Mouse (Mus musculus) kidney, postnatal 0 days (tissue): ENCODE results near the gene Apc2. TPM values are rescaled to one million over a fixed set of nuclear protein-coding genes. Genes with fewer than 3 reads are reported as not detected.

Experiments
- ATAC-seq: fragments of 200-750 bp; cut with Nextera tagmentation; replicated peaks from 2 replicates; pipeline ENCODE4 v1.8.0; 2017; ENCODE audit warnings: low read depth, moderate number of reproducible peaks, moderate TSS enrichment, moderate library complexity; ENCODE audit not compliant: low FRiP score
- DNase-seq: peaks from one replicate; pipeline ENCODE4 v3.0.0-alpha.2; 2016; ENCODE audit warnings: low spot score
- H3K27ac ChIP-seq: fragments of 300-500 bp; sonication (generic); 2 replicates; pipeline ENCODE4 v1.5.1; 2014; ENCODE audit warnings: mild to moderate bottlenecking
- H3K27me3 ChIP-seq: fragments of 300-500 bp; sonication (generic); 2 replicates; pipeline ENCODE4 v1.6.1; 2014; ENCODE audit warnings: low read length, mixed read lengths; ENCODE audit not compliant: insufficient read depth
- H3K36me3 ChIP-seq: fragments of 300-500 bp; sonication (generic); 2 replicates; pipeline ENCODE4 v1.6.1; 2014; ENCODE audit warnings: low read length, mixed read lengths; ENCODE audit not compliant: insufficient read depth
- H3K4me1 ChIP-seq: fragments of 300-500 bp; sonication (generic); replicated peaks from 2 replicates; pipeline ENCODE4 v1.6.1; 2014; ENCODE audit warnings: antibody characterized with exemption, low read length, mixed read lengths; ENCODE audit not compliant: insufficient read depth
- H3K4me2 ChIP-seq: fragments of 300-500 bp; sonication (generic); 2 replicates; pipeline ENCODE4 v1.6.1; 2014; ENCODE audit warnings: mild to moderate bottlenecking, low read length, moderate library complexity, mixed read lengths
- H3K4me3 ChIP-seq: fragments of 300-500 bp; sonication (generic); replicated peaks from 2 replicates; pipeline ENCODE4 v1.5.1; 2014; ENCODE audit warnings: low read depth, low read length
- H3K9ac ChIP-seq: fragments of 300-500 bp; sonication (generic); 2 replicates; pipeline ENCODE4 v1.6.1; 2014; ENCODE audit warnings: low read depth, low read length
- H3K9me3 ChIP-seq: fragments of 300-500 bp; sonication (generic); replicated peaks from 2 replicates; pipeline ENCODE4 v1.6.1; 2016; ENCODE audit warnings: low read length, inconsistent platforms, mixed read lengths
- CTCF ChIP-seq: IDR thresholded peaks from 2 replicates; pipeline ENCODE4 v1.5.1; 2016; ENCODE audit warnings: antibody characterized with exemption, low read depth, mild to moderate bottlenecking, moderate library complexity
- WGBS: fragments of 180-500 bp; shearing (Covaris S2); extraction: QIAGEN DNeasy Blood & Tissue Kit; methylation state at CpG from one replicate; pipeline ENCODE4 v1.1.7; 2014; 5-methylcytosine and 5-hydroxymethylcytosine counted together
- polyA plus RNA-seq: library from polyadenylated mRNA; unstranded; fragments of >200 nt; fragmentation: Nextera tagmentation; extraction: Ambion mirVana; gene quantifications from 2 replicates; pipeline ENCODE4 v1.2.1, GENCODE M21; 2015

Gene Apc2
- polyA plus RNA-seq, 1 experiment from 2014 or later: 0.86 TPM

DNA sequence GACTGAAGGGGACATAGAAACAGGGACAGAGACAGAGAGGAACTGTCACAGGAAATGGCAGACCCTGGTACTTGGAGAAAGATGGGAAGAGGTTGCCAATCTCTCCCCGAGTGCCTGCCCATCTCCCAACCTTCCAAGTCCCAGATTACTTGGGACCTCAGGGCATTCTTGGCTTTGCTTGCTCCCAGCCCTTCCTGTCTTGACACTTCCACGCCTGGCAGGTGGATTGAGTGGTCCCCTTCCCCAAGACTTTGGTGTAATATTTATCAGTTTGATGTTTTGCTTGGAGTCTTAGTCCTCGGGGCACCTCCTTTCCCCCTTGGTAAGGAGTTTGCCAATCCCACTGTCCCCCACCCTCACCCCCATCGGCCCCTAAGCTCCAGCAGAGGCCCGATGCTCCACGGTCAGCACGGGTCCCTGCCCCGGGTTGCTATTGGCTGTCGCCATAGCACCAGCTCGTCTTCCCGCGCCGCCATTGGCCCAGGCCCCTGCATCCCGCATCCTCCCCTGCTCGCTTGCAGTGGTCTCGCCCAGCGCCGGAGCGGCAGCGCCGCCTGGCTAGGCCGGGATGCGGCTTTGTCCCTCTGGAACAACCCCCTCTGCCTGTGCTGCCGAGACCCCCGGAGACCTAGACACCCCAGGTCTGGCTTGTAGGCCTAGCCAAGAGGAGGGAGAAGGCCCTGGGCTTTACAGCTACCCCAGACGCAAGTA, 2.9 kb downstream of the Apc2 start:
- peak; percentile 74 for DNase-seq
- Histone ChIP-seq H3K4me1 (peaks cover 3% of the 10 kb centered on the region; the same call in 1 of the 2 replicates), H3K4me3 (no peak overlapping the region), H3K9me3 (no peaks in the 10 kb centered on the region), H3K36me3 (peaks cover 11% of the 10 kb centered on the region; the same call in 1 of the 2 replicates), H3K9ac (no peak overlapping the region), H3K27me3 (peaks cover 43% of the 10 kb centered on the region), H3K4me2 (no peak overlapping the region), H3K27ac (no peak overlapping the region)
- WGBS: 3% methylated on average over 26 of the region's 26 CpGs
- 0 out of 2 replicates have a peak, but pooled peaks have one; percentile 29 for ATAC-seq
- TF ChIP-seq CTCF: peak; percentile 21; the same call in 1 of the 2 replicates

- Histone ChIP-seq H3K36me3 (peaks cover 5% of the 10 kb centered on the region; the same call in 1 of the 2 replicates), H3K4me2 (no peak overlapping the region), H3K9ac (no peak overlapping the region), H3K4me1 (peaks cover 3% of the 10 kb centered on the region; the same call in 1 of the 2 replicates), H3K9me3 (no peaks in the 10 kb centered on the region), H3K27me3 (peaks cover 43% of the 10 kb centered on the region), H3K27ac (no peak overlapping the region), H3K4me3 (no peak overlapping the region)
- no peak for TF ChIP-seq CTCF
- ATAC-seq (no peak), DNase-seq (no peak)
- 11% methylated on average over 15 of the region's 15 CpGs for WGBS
Observed at GRCm38 (mm10) chr10:80299301-80299700, 3.5 kb downstream of the Apc2 start.

DNA sequence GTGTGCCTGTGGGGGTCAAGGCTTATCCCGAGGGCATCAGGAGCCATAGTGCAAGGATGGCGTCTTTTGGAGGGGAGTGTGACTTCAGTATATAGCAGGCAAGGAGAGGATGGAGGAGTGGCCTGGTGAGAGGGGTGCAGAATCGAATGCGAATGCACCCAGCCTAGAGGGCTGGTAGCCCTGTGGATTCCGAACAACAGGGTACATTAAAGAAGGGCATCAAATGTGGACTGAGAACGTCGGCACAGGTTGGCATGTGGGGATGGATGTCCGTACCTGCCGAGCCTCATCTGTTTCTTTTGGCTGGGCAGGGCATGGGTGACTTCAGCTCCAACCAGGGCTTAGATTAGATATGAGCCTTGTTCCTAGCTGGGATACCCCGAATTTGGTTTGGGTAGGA, 4.0 kb downstream of the Apc2 start:
- H3K9ac ChIP-seq: no peak overlapping the region
- H3K36me3 ChIP-seq: peaks cover under 1% of the 10 kb centered on the region; the same call in 1 of the 2 replicates
- peaks cover 43% of the 10 kb centered on the region for H3K27me3 ChIP-seq
- no peak overlapping the region for H3K4me3 ChIP-seq
- H3K4me1 ChIP-seq: peaks cover 3% of the 10 kb centered on the region; the same call in 1 of the 2 replicates
- no peaks in the 10 kb centered on the region for H3K9me3 ChIP-seq
- DNase-seq (no peak), ATAC-seq (no peak)
- WGBS: 48% methylated on average over 10 of the region's 10 CpGs
- TF ChIP-seq CTCF: no peak
- H3K27ac ChIP-seq: no peak overlapping the region
- no peak overlapping the region for H3K4me2 ChIP-seq

- H3K4me2 ChIP-seq: no peak overlapping the region
- no peak for TF ChIP-seq CTCF
- no peak for DNase-seq
Observed at GRCm38 (mm10) chr10:80300672-80301181, 5.0 kb downstream of the Apc2 start.

DNA sequence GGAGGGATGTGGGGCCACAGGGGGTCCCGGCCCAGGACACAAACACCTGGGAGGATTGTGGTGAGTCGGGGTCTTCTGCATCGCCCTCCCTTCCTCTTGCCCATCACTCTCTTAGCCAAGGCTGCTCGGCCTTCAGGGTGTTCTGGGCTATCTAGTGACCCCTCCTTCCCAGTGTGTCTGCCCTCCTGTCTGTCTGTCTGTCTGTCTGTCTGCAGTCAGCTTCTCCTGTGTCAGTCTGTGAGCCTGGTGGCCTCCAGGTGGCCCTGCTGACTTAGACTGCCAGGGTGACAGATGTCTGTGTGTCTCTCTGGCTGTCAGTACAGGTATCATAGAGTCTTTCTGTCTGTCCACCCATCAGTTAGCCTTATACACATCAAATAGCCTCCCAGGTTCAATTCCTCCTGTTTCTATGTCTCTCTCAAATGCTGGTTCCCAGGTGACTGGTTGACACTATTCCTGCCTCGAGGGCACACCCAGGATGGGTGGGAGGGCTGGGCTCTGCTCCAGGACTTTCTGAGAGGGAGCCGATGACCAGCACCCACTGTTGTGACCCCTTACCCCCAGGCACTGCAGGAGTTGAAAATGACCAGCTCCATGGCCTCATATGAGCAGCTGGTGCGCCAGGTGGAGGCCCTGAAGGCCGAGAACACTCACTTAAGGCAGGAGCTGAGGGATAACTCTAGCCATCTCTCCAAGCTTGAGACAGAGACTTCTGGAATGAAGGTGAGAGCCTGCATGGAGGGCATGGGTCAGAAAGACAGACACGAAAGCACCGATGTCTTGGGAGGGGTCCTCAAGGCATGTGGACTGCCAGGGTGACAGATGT, 5.7 kb downstream of the Apc2 start:
- ATAC-seq (no peak), DNase-seq (no peak)
- no peak overlapping the region for H3K27ac ChIP-seq
- peaks cover 43% of the 10 kb centered on the region for H3K27me3 ChIP-seq
- H3K4me2 ChIP-seq: no peak overlapping the region
- whole genome bisulfite sequencing: 80% methylated on average over 8 of the region's 10 CpGs
- no peaks in the 10 kb centered on the region for H3K36me3 ChIP-seq
- no peaks in the 10 kb centered on the region for H3K9me3 ChIP-seq
- TF ChIP-seq CTCF: no peak
- H3K4me3 ChIP-seq: no peak overlapping the region
- H3K9ac ChIP-seq: no peak overlapping the region
- H3K4me1 ChIP-seq: peaks cover 3% of the 10 kb centered on the region; the same call in 1 of the 2 replicates

More at GRCm38 (mm10) chr10:80300672-80301181, 5.0 kb downstream of the Apc2 start:
- peaks cover 43% of the 10 kb centered on the region for H3K27me3 ChIP-seq
- ATAC-seq: no peak
- H3K27ac ChIP-seq: no peak overlapping the region
- no peaks in the 10 kb centered on the region for H3K36me3 ChIP-seq
- no peaks in the 10 kb centered on the region for H3K9me3 ChIP-seq
- no peak overlapping the region for H3K4me3 ChIP-seq
- WGBS: 26% methylated on average over 11 of the region's 11 CpGs
- no peak overlapping the region for H3K9ac ChIP-seq
- H3K4me1 ChIP-seq: peaks cover 3% of the 10 kb centered on the region; the same call in 1 of the 2 replicates

DNA sequence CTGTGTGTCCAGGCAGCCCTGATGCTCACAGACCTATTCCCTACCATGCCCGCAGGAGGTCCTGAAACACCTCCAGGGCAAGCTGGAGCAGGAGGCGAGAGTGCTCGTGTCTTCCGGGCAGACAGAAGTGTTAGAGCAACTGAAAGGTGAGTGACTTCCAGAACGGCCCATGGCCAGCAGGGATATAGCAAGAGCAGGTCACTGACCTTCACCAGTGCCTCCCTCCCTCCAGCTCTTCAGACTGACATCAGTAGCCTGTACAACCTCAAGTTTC, 6.2 kb downstream of the Apc2 start:
- no peak overlapping the region for H3K9ac ChIP-seq
- no peak for DNase-seq
- H3K9me3 ChIP-seq: no peaks in the 10 kb centered on the region
- peaks cover 3% of the 10 kb centered on the region; the same call in 1 of the 2 replicates for H3K4me1 ChIP-seq
- H3K4me2 ChIP-seq: no peak overlapping the region
- ATAC-seq: no peak
- no peak overlapping the region for H3K4me3 ChIP-seq
- no peaks in the 10 kb centered on the region for H3K36me3 ChIP-seq
- peaks cover 43% of the 10 kb centered on the region for H3K27me3 ChIP-seq
- WGBS: 55% methylated on average over 5 of the region's 5 CpGs
- no peak for TF ChIP-seq CTCF
- no peak overlapping the region for H3K27ac ChIP-seq
